Mouse (Mus musculus): ENCODE measurements around the gene AI481877. TPM values are rescaled to one million over a fixed set of nuclear protein-coding genes. Genes with fewer than 3 reads are reported as not detected.

The AI481877 gene
- polyA plus RNA-seq, 1 experiment from 2014 or later, result 0.05 TPM

DNA sequence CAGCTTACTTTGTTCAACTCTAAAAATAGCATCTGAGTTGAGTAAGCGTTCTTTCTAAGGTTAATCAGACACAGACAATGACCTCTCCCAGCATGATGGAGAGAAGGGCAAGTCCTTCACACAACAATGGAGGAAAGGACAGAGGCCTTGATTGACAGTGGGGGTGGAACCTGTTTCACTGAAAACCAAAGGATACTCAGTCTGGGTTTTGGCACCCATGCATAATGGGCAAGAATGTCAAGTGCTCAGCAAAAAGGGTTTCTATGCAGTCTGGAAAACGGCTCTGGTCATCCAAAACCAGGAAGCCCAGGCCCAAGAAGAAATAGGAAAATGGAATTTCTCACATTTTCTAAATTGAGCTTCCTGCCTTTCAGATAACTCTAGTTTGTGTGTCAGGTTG lies 33.8 kb upstream of the AI481877 start:
- no peak overlapping the region for H3K27ac ChIP-seq (ENCODE audit: low read depth, low read length)
- no peak overlapping the region for H3K4me3 ChIP-seq (ENCODE audit: low read length)
- H3K9me3 ChIP-seq (ENCODE audit: control insufficient read depth, low read length), result no peaks in the 10 kb centered on the region
- no peak overlapping the region for H3K9ac ChIP-seq (ENCODE audit: low read depth, low read length)
- H3K4me2 ChIP-seq (ENCODE audit: low read length), result no peak overlapping the region
- H3K4me1 ChIP-seq (ENCODE audit: control insufficient read depth, insufficient read depth, low read depth, low read length), result no peaks in the 10 kb centered on the region
- ATAC-seq, result no peak
- H3K36me3 ChIP-seq (ENCODE audit: control insufficient read depth, insufficient read depth, low read length), result no peaks in the 10 kb centered on the region
- no peaks in the 10 kb centered on the region for H3K27me3 ChIP-seq (replicated peaks; ENCODE audit: control insufficient read depth, insufficient read depth, low read length)
- WGBS, result 15% methylated on average over 2 of the region's 2 CpGs

DNA sequence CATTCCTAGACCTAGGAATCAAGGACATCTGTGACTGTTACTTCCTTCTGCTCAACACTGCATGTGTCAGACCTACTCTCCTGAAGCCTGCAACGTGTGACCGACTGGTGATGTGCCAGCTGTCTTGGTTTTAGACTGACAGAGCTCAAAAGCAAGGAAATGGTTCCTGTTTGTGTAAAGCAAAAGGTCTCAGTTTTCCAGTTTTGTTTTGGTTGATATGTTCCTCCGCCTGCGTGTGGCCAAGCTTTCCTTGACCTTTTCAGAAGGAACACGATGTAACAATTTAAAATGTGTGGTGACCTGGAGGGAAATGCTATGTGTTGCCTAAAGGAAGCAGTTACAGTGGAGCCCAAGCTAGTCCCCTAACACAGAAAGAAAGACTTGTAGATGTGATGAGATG lies 31.2 kb upstream of the AI481877 start:
- 82% methylated on average over 5 of the region's 5 CpGs for WGBS
- no peak overlapping the region for H3K4me2 ChIP-seq (ENCODE audit: low read length)
- ATAC-seq, result no peak
- H3K4me1 ChIP-seq (ENCODE audit: control insufficient read depth, insufficient read depth, low read depth, low read length), result no peaks in the 10 kb centered on the region
- no peak overlapping the region for H3K27ac ChIP-seq (ENCODE audit: low read depth, low read length)
- H3K9me3 ChIP-seq (ENCODE audit: control insufficient read depth, low read length), result no peaks in the 10 kb centered on the region
- H3K4me3 ChIP-seq (ENCODE audit: low read length), result no peak overlapping the region
- no peaks in the 10 kb centered on the region for H3K27me3 ChIP-seq (replicated peaks; ENCODE audit: control insufficient read depth, insufficient read depth, low read length)
- H3K36me3 ChIP-seq (ENCODE audit: control insufficient read depth, insufficient read depth, low read length), result no peaks in the 10 kb centered on the region
- H3K9ac ChIP-seq (ENCODE audit: low read depth, low read length), result no peak overlapping the region

DNA sequence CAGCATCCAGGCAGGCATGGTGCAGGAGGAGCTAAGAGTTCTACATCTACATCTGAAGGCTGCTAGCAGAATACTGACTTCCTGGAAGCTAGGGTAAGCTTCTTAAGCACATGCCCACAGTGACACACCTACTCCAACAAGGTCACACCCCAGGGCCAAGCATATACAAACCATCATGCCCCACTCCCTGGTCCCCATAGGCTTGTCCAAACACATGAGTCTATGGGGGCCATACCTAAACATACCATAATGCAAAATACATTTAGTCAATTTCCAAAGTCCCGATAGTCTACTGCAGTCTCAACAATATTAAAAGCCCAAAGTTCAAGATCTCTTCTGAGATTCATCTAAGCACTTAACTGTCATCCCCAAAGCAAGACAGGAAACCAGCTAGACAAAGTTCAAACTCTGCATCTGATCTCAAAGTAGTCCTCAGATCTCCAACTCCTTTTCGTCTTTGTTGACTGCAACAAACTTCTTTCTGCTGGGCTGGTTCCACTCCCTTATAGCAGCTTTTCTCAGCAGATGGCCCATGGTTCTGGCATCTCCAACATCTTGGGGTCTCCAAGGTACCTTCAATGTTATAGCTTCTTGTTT lies 28.6 kb upstream of the AI481877 start:
- Histone ChIP-seq H3K4me3 (ENCODE audit: low read length) (no peak overlapping the region), H3K4me1 (ENCODE audit: control insufficient read depth, insufficient read depth, low read depth, low read length) (no peaks in the 10 kb centered on the region), H3K27me3 (replicated peaks; ENCODE audit: control insufficient read depth, insufficient read depth, low read length) (no peaks in the 10 kb centered on the region), H3K9me3 (ENCODE audit: control insufficient read depth, low read length) (no peaks in the 10 kb centered on the region), H3K9ac (ENCODE audit: low read depth, low read length) (no peak overlapping the region), H3K4me2 (ENCODE audit: low read length) (no peak overlapping the region), H3K27ac (ENCODE audit: low read depth, low read length) (no peak overlapping the region), H3K36me3 (ENCODE audit: control insufficient read depth, insufficient read depth, low read length) (no peaks in the 10 kb centered on the region)
- ATAC-seq, result no peak
- 100% methylated on average over 2 of the region's 2 CpGs for WGBS

DNA sequence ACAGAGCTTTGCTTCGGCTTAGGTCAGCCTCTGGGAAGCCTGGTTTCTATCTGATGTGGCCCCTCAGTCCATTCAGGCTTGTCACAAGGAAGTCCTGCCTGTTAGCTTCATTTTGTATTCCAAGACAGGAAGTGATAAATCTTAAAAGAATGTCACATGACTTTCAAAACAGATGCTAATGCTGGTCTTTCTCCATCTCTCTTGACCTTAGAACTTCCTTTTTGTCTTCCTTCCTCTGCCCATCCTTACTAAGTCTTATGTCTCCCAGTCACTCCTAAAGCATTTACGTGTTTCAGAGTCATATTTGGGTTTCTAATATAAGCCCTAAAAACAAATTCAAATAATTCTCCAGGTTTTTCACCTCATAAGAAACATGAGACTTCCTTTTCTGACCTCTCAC lies 25.3 kb upstream of the AI481877 start:
- Histone ChIP-seq H3K4me1 (ENCODE audit: control insufficient read depth, insufficient read depth, low read depth, low read length) (no peaks in the 10 kb centered on the region), H3K36me3 (ENCODE audit: control insufficient read depth, insufficient read depth, low read length) (no peaks in the 10 kb centered on the region)
- WGBS, result 73% methylated on average over 2 of the region's 2 CpGs

DNA sequence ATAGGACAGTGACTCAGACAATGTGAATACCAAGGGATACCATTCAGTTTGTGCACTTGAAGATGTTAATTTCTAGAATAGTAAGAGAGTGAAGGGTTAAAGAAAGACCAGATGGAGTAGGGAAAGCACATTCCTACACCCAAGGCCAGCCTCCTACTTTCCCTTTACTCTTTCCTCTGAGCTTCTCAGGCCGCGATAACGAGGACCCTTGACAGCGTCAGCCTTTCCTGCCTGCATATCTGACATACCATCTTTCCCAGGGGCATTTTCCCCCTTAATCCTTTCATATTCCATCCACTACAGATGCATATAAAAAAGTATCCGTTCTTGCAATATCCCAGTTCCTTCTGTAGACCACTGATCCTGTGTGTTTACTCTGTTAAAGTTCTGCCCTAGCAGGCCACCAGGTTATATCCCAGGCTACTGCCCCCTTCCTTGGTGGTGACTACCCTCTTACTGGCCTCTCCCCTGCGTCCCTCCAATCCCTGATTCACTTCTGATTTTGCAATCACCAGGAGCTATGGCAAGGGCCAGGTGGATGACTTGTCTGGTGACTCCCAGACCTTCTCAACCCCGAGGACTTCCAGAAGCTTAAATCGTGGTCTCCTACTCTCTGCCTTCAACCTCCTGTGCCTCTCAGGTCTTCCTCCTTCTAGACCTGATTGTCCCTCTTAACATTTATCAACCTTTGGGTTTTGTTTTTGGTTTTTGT lies 22.3 kb upstream of the AI481877 start:
- Histone ChIP-seq H3K9me3 (ENCODE audit: control insufficient read depth, low read length) (no peaks in the 10 kb centered on the region), H3K4me2 (ENCODE audit: low read length) (no peak overlapping the region), H3K27ac (ENCODE audit: low read depth, low read length) (no peak overlapping the region), H3K27me3 (replicated peaks; ENCODE audit: control insufficient read depth, insufficient read depth, low read length) (no peaks in the 10 kb centered on the region), H3K4me3 (ENCODE audit: low read length) (no peak overlapping the region), H3K4me1 (ENCODE audit: control insufficient read depth, insufficient read depth, low read depth, low read length) (no peaks in the 10 kb centered on the region), H3K9ac (ENCODE audit: low read depth, low read length) (no peak overlapping the region), H3K36me3 (ENCODE audit: control insufficient read depth, insufficient read depth, low read length) (no peaks in the 10 kb centered on the region)
- 89% methylated on average over 8 of the region's 8 CpGs for WGBS
- no peak for ATAC-seq

More for the DNA sequence above, 25.3 kb upstream of the AI481877 start:
- no peak for ATAC-seq
- Histone ChIP-seq H3K9me3 (ENCODE audit: control insufficient read depth, low read length) (no peaks in the 10 kb centered on the region), H3K27me3 (replicated peaks; ENCODE audit: control insufficient read depth, insufficient read depth, low read length) (no peaks in the 10 kb centered on the region), H3K4me2 (ENCODE audit: low read length) (no peak overlapping the region), H3K4me3 (ENCODE audit: low read length) (no peak overlapping the region), H3K27ac (ENCODE audit: low read depth, low read length) (no peak overlapping the region), H3K9ac (ENCODE audit: low read depth, low read length) (no peak overlapping the region)

DNA sequence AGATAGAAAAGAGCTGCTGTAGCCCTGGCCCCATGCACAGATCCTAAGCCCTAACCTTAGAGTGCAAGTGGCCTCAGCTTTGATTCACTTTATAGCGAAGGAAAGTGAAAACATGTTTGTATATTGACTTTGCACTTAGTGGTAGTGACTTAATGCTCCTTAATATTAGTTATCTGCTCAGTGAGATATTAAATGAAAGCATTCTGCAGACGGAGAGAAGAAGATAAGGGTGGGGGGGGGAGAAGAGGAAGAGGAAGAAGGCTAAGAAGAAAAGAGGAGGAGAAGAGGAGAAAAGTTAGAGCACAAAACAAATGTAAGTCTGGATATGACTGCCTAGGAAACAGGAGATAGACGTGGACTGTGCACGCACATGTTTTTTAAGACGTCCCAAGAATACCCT lies 21.5 kb upstream of the AI481877 start:
- H3K9ac ChIP-seq (ENCODE audit: low read depth, low read length), result no peak overlapping the region
- no peaks in the 10 kb centered on the region for H3K36me3 ChIP-seq (ENCODE audit: control insufficient read depth, insufficient read depth, low read length)
- WGBS, result 92% methylated on average over 5 of the region's 5 CpGs
- no peaks in the 10 kb centered on the region for H3K9me3 ChIP-seq (ENCODE audit: control insufficient read depth, low read length)
- no peaks in the 10 kb centered on the region for H3K27me3 ChIP-seq (replicated peaks; ENCODE audit: control insufficient read depth, insufficient read depth, low read length)
- H3K4me1 ChIP-seq (ENCODE audit: control insufficient read depth, insufficient read depth, low read depth, low read length), result no peaks in the 10 kb centered on the region
- no peak for ATAC-seq
- no peak overlapping the region for H3K4me3 ChIP-seq (ENCODE audit: low read length)
- no peak overlapping the region for H3K4me2 ChIP-seq (ENCODE audit: low read length)
- H3K27ac ChIP-seq (ENCODE audit: low read depth, low read length), result no peak overlapping the region

DNA sequence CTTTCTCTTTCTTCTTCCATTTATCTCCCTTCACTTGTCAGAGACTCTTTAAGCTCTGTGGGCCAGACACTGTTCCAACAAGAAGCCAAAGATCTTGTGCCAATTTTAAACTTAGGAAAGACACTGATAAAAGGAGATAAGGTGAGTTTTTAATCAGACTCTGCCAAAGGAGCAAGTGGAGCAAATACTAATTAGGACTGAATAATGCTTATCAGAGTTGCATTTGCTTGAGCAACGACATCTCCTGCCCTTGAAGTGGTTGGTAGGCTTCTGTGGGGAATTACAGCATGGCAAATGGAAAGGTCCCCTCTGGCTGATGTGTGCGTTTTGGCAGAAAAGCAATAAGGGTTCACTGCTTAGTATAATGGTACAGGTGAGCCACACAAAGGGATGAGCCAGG lies 18.9 kb upstream of the AI481877 start:
- Histone ChIP-seq H3K9me3 (ENCODE audit: control insufficient read depth, low read length) (no peaks in the 10 kb centered on the region), H3K4me3 (ENCODE audit: low read length) (no peak overlapping the region), H3K4me2 (ENCODE audit: low read length) (no peak overlapping the region), H3K27ac (ENCODE audit: low read depth, low read length) (no peak overlapping the region), H3K27me3 (replicated peaks; ENCODE audit: control insufficient read depth, insufficient read depth, low read length) (no peaks in the 10 kb centered on the region), H3K36me3 (ENCODE audit: control insufficient read depth, insufficient read depth, low read length) (no peaks in the 10 kb centered on the region), H3K4me1 (ENCODE audit: control insufficient read depth, insufficient read depth, low read depth, low read length) (no peaks in the 10 kb centered on the region), H3K9ac (ENCODE audit: low read depth, low read length) (no peak overlapping the region)
- 68% methylated on average over 2 of the region's 2 CpGs for WGBS
- ATAC-seq, result no peak

DNA sequence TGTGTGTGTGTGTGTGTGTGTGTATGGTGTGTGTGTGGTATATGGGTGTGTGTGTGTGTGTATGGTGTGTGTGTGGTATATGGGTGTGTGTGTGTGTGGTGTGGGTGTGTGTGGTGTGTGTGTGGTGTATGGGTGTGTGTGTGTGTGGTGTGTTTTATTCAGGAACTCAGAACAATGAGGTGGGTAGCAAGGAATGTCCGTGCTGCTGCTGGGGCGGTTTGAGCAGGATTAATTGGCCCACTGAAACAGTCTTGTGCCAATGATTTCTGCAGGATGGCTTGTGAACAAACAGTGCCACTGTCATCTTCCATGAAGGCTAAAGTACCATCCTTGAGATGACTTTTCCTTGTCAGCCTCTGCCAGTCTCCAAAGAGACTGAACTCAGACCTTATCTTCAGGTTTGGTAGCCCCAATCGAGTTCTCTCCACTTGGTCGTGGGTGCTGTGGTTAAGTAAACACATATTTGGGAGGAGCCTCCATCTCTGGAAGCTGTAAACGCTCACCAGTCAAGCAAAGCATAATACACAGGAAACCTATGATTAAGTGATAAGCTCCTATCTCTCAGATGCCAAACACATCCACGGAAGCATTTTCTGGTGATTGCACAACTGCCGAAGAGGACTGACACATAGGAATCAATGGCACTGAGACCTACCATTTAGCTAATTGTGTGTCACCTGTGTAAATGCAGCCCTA lies 18.3 kb upstream of the AI481877 start:
- no peak overlapping the region for H3K27ac ChIP-seq (ENCODE audit: low read depth, low read length)
- H3K4me1 ChIP-seq (ENCODE audit: control insufficient read depth, insufficient read depth, low read depth, low read length), result no peaks in the 10 kb centered on the region

DNA sequence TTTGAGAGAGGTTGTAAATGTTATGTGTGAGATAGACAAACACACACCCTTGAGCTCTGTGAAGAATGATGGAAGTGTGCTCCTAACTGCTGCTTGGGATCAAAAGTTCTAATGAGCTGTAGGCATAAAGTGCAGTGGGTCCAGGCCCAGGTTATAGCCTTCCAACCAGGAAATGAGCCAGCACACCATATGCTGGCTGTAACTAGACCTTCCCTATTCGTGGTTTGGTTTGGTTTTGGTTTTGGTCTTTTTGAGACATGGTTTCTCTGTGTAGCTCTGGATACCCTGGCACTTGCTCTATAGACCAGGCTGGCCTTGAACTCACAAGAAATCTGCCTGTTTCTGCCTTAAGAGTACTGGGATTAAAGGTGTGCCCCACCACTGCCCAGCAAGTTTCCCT lies 13.2 kb upstream of the AI481877 start:
- Histone ChIP-seq H3K27ac (ENCODE audit: low read depth, low read length) (no peak overlapping the region), H3K9me3 (ENCODE audit: control insufficient read depth, low read length) (no peaks in the 10 kb centered on the region), H3K4me1 (ENCODE audit: control insufficient read depth, insufficient read depth, low read depth, low read length) (no peaks in the 10 kb centered on the region), H3K27me3 (replicated peaks; ENCODE audit: control insufficient read depth, insufficient read depth, low read length) (no peaks in the 10 kb centered on the region), H3K4me2 (ENCODE audit: low read length) (no peak overlapping the region), H3K36me3 (ENCODE audit: control insufficient read depth, insufficient read depth, low read length) (no peaks in the 10 kb centered on the region), H3K4me3 (ENCODE audit: low read length) (no peak overlapping the region), H3K9ac (ENCODE audit: low read depth, low read length) (no peak overlapping the region)
- WGBS, result 86% methylated on average over 1 of the region's 1 CpGs
- ATAC-seq, result no peak

More for the DNA sequence above, 18.3 kb upstream of the AI481877 start:
- no peaks in the 10 kb centered on the region for H3K36me3 ChIP-seq (ENCODE audit: control insufficient read depth, insufficient read depth, low read length)
- 73% methylated on average over 7 of the region's 7 CpGs for WGBS
- no peak overlapping the region for H3K9ac ChIP-seq (ENCODE audit: low read depth, low read length)
- no peak for ATAC-seq
- no peak overlapping the region for H3K4me2 ChIP-seq (ENCODE audit: low read length)
- H3K4me3 ChIP-seq (ENCODE audit: low read length), result no peak overlapping the region
- H3K27me3 ChIP-seq (replicated peaks; ENCODE audit: control insufficient read depth, insufficient read depth, low read length), result no peaks in the 10 kb centered on the region
- no peaks in the 10 kb centered on the region for H3K9me3 ChIP-seq (ENCODE audit: control insufficient read depth, low read length)
